Mouse (Mus musculus) lung, postnatal 0 days (tissue): Measurements from ENCODE around the gene Ndst2. TPM values are rescaled to one million over a fixed set of nuclear protein-coding genes. Genes with fewer than 3 reads are reported as not detected.

Experiments
- ATAC-seq: fragments of 200-750 bp; cut with Nextera tagmentation; 2 replicates; pipeline ENCODE4 v1.8.0; 2017; ENCODE audit warnings: moderate library complexity
- DNase-seq: peaks from one replicate; pipeline ENCODE4 v3.0.0-alpha.2; 2016; ENCODE audit warnings: low spot score
- H3K27ac ChIP-seq: fragments of 300-500 bp; sonication (generic); 2 replicates; pipeline ENCODE4 v1.5.1; 2014; ENCODE audit warnings: antibody characterized with exemption, mild to moderate bottlenecking, low read length, mixed read lengths
- H3K27me3 ChIP-seq: fragments of 300-500 bp; sonication (generic); replicated peaks from 2 replicates; pipeline ENCODE4 v1.6.1; 2014; ENCODE audit warnings: low read length, mixed read lengths; ENCODE audit not compliant: insufficient read depth
- H3K36me3 ChIP-seq: fragments of 300-500 bp; sonication (generic); 2 replicates; pipeline ENCODE4 v1.6.1; 2014; ENCODE audit warnings: low read length, mixed read lengths; ENCODE audit not compliant: insufficient read depth
- H3K4me1 ChIP-seq: fragments of 300-500 bp; sonication (generic); 2 replicates; pipeline ENCODE4 v1.6.1; 2014; ENCODE audit warnings: antibody characterized with exemption, low read depth, low read length, mixed read lengths; ENCODE audit not compliant: insufficient read depth
- H3K4me2 ChIP-seq: fragments of 300-500 bp; sonication (generic); replicated peaks from 2 replicates; pipeline ENCODE4 v1.6.1; 2014; ENCODE audit warnings: low read depth, mild to moderate bottlenecking, low read length, moderate library complexity, mixed read lengths
- H3K4me3 ChIP-seq: fragments of 300-500 bp; sonication (generic); 2 replicates; pipeline ENCODE4 v1.5.1; 2014; ENCODE audit warnings: low read depth, low read length
- H3K9ac ChIP-seq: fragments of 300-500 bp; sonication (generic); replicated peaks from 2 replicates; pipeline ENCODE4 v1.6.1; 2014; ENCODE audit warnings: low read depth, mild to moderate bottlenecking
- H3K9me3 ChIP-seq: fragments of 300-500 bp; sonication (generic); 2 replicates; pipeline ENCODE4 v1.6.1; 2016; ENCODE audit warnings: low read length, mixed read lengths
- CTCF ChIP-seq: IDR thresholded peaks from 2 replicates; pipeline ENCODE4 v1.5.1; 2016; ENCODE audit warnings: antibody characterized with exemption, mild to moderate bottlenecking
- EP300 ChIP-seq: IDR thresholded peaks from 2 replicates; pipeline ENCODE4 v1.6.1; 2016; ENCODE audit warnings: antibody characterized with exemption, mild to moderate bottlenecking, control low read depth
- WGBS: fragments of 180-500 bp; shearing (Covaris S2); extraction: QIAGEN DNeasy Blood & Tissue Kit; methylation state at CpG from one replicate; pipeline ENCODE4 v1.1.7; 2014; 5-methylcytosine and 5-hydroxymethylcytosine counted together
- microRNA-seq: library from miRNA; unstranded; fragments of <30 nt; microRNA quantifications from one replicate; pipeline ENCODE4, GENCODE M21; 2016
- polyA plus RNA-seq: library from polyadenylated mRNA; unstranded; fragments of >200 nt; fragmentation: Nextera tagmentation; extraction: Ambion mirVana; gene quantifications from 2 replicates; pipeline ENCODE4 v1.2.1, GENCODE M21; 2015

Gene Ndst2
- polyA plus RNA-seq, 1 experiment from 2014 or later = 15.6 TPM

- ATAC-seq (no peak), DNase-seq (no peak)
- H3K9me3 ChIP-seq = no peaks in the 10 kb centered on the region
- no peaks in the 10 kb centered on the region for H3K27me3 ChIP-seq
- H3K4me3 ChIP-seq = no peak overlapping the region
- H3K36me3 ChIP-seq = peaks cover 66% of the 10 kb centered on the region
- H3K27ac ChIP-seq = no peak overlapping the region
- H3K4me2 ChIP-seq = no peak overlapping the region
- H3K4me1 ChIP-seq = no peaks in the 10 kb centered on the region
- no peak overlapping the region for H3K9ac ChIP-seq
- no peak for TF ChIP-seq CTCF
- TF ChIP-seq EP300 = no peak
- 93% methylated on average over 2 of the region's 2 CpGs for WGBS
These were observed 52.6 kb downstream of the Ndst2 start for GRCm38 (mm10) chr14:20681742-20682141.

GRCm38 (mm10) chr14:20677906-20678305, 56.5 kb downstream of the Ndst2 start:
- no peaks in the 10 kb centered on the region for H3K9me3 ChIP-seq
- DNase-seq (no peak), ATAC-seq (no peak)
- H3K36me3 ChIP-seq = peaks cover 42% of the 10 kb centered on the region
- 92% methylated on average over 4 of the region's 4 CpGs for whole genome bisulfite sequencing
- H3K27me3 ChIP-seq = no peaks in the 10 kb centered on the region
- no peak overlapping the region for H3K4me3 ChIP-seq
- H3K4me1 ChIP-seq = peaks cover 8% of the 10 kb centered on the region; the same call in 1 of the 2 replicates
- H3K27ac ChIP-seq = no peak overlapping the region
- no peak for TF ChIP-seq CTCF
- no peak for TF ChIP-seq EP300
- H3K9ac ChIP-seq = no peak overlapping the region
- H3K4me2 ChIP-seq = no peak overlapping the region

GRCm38 (mm10) chr14:20674064-20674833, 60.1 kb downstream of the Ndst2 start, which contains the start of gene Sec24c:
Sec24c (plus strand) TSS chr14:20674308.
- H3K4me1 ChIP-seq = peaks cover 8% of the 10 kb centered on the region; the same call in 1 of the 2 replicates
- H3K4me2 ChIP-seq = peak within 1 kb of the TSS; percentile 76
- whole genome bisulfite sequencing = under 1% methylated on average over 43 of the region's 43 CpGs
- peaks cover 18% of the 10 kb centered on the region; the same call in 1 of the 2 replicates for H3K36me3 ChIP-seq
- no peaks in the 10 kb centered on the region for H3K27me3 ChIP-seq
- H3K9ac ChIP-seq = peak within 1 kb of the TSS; percentile 85
- TF ChIP-seq CTCF (no peak), EP300 (no peak; the same call in none of the 2 replicates)
- ATAC-seq (peak; percentile 97), DNase-seq (peak; percentile 98)
- peak within 1 kb of the TSS; percentile 97 for H3K27ac ChIP-seq
- H3K4me3 ChIP-seq = peak within 1 kb of the TSS; percentile 71
- no peaks in the 10 kb centered on the region for H3K9me3 ChIP-seq

GRCm38 (mm10) chr14:20673735-20674063, 60.7 kb downstream of the Ndst2 start:
- 9% methylated on average over 13 of the region's 13 CpGs for WGBS

More at GRCm38 (mm10) chr14:20673735-20674063, 60.7 kb downstream of the Ndst2 start:
- Histone ChIP-seq H3K4me2 (peak overlapping the region; percentile 56), H3K36me3 (peaks cover 13% of the 10 kb centered on the region; the same call in 1 of the 2 replicates), H3K9me3 (no peaks in the 10 kb centered on the region), H3K4me1 (peaks cover 8% of the 10 kb centered on the region; the same call in 1 of the 2 replicates), H3K9ac (peak overlapping the region; percentile 24), H3K27ac (peak overlapping the region; percentile 97), H3K27me3 (no peaks in the 10 kb centered on the region), H3K4me3 (peak overlapping the region; percentile 71)
- TF ChIP-seq EP300 (peak; percentile 79; the same call in 1 of the 2 replicates), CTCF (no peak)
- DNase-seq (no peak), ATAC-seq (peak; percentile 58)

Small RNA genes lying within 50 kb of the gene (microRNA-seq; reads per million reads assigned to microRNA genes)
- 2.7 reads per million, percentile 5 among the genes with 10 or more reads in this experiment for gene Mir6946

Other genes starting within 250 kb of the Ndst2 start
- 0.20 and 0.38 TPM in 2 replicates for gene Mss51, start 237.7 kb downstream of the Ndst2 start, polyA plus RNA-seq
- 24.2 and 26.6 TPM in 2 replicates for gene Ppp3cb, start 188.0 kb downstream of the Ndst2 start, polyA plus RNA-seq
- gene Usp54, start 93.5 kb downstream of the Ndst2 start, polyA plus RNA-seq = 3.9 and 5.0 TPM in 2 replicates
- 0.38 and 0.40 TPM in 2 replicates for gene Myoz1, start 78.0 kb downstream of the Ndst2 start, polyA plus RNA-seq
- gene Synpo2l, start 66.2 kb downstream of the Ndst2 start, polyA plus RNA-seq = 0.63 and 0.96 TPM in 2 replicates
- 37.6 and 40.1 TPM in 2 replicates for gene Sec24c, start 60.3 kb downstream of the Ndst2 start, polyA plus RNA-seq
- gene Fut11, start 39.6 kb downstream of the Ndst2 start, polyA plus RNA-seq = 24.2 and 26.3 TPM in 2 replicates
- 109 and 114 TPM in 2 replicates for gene Chchd1, start 31.6 kb downstream of the Ndst2 start, polyA plus RNA-seq
- 21.7 and 24.1 TPM in 2 replicates for gene Zswim8, start 27.0 kb downstream of the Ndst2 start, polyA plus RNA-seq
- gene Camk2g, start 59.5 kb upstream of the Ndst2 start, polyA plus RNA-seq = 36.6 and 40.2 TPM in 2 replicates
- gene Plau, start 102.1 kb upstream of the Ndst2 start, polyA plus RNA-seq = 1.0 and 1.7 TPM in 2 replicates
- gene Vcl, start 194.8 kb upstream of the Ndst2 start, polyA plus RNA-seq = 42.8 and 60.1 TPM in 2 replicates